Mouse (Mus musculus): ENCODE data around the gene Fnip2. TPM values are rescaled to one million over a fixed set of nuclear protein-coding genes. Genes with fewer than 3 reads are reported as not detected.
"Not testable (repeated sequence)": the region's sequence is repeated elsewhere in the genome, so short reads cannot be mapped to it uniquely, and the experiment has no call there.

The Fnip2 gene
- total RNA-seq (2021), result 10 to 100 TPM; 18.1 to 19.0 TPM
- long read RNA-seq, partial matches to known transcripts, result 1 of 3 reads
- long read RNA-seq, other reads (novel, unspliced or antisense), result 2 of 3 reads

DNA sequence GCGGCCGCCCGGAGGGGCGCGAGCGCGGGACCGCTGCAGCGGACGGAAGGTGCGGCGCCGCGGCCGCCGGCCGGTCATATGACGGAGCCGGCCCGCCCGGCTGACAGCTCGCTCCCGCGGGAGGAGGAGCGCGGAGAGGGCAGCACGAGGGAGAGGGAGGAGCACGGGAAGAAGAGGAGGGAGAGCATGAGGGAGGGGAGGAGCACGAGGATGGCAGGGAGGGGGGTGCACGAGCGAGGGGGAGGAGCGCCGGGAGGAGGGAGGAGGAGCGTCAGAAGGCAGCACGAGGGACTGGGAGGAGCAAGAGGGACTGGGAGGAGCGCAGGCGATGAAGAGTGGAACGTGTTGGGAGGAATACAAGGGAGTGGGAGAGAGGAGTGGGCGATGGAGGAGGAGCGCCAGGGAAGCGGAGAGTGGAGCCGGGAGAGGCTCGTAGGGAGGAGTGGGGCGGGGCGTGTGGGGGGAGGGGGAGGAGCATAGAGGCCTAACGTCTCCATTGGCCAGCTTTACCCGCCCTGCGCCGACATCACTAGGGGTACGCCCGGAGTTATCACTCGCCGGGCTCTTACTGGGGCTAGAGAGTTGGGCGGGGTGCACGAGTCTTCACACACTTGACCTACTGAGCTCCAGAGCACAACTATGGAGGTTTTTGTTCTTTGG, at the start of gene Fnip2:
Fnip2 (minus strand) TSS at position 94 of the 660 bp plus-strand sequence.
- DNase-seq (ENCODE audit: low spot score in 2 of 2), result peak; percentile 84 to 86

DNA sequence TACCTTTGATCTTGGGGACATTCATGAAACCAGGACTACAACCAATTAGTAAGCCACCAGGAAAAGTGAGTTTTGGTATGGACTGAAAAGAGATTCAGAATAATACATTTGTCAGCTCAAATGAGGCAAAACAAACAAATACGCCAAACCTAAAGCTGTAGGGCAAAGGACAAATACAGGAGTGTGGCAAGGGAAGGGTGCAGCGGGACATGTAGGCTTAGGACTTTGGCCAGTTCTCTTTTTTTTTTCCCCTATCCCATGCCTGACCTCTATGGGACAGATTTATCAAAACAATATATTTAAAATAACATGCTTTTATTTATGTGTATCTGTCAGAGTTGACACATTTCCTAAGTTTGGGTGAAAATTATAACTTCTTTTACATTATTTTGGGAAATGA, 42.3 kb upstream of the Fnip2 start:
- DNase-seq (ENCODE audit: low spot score in 2 of 2), result no peak

DNA sequence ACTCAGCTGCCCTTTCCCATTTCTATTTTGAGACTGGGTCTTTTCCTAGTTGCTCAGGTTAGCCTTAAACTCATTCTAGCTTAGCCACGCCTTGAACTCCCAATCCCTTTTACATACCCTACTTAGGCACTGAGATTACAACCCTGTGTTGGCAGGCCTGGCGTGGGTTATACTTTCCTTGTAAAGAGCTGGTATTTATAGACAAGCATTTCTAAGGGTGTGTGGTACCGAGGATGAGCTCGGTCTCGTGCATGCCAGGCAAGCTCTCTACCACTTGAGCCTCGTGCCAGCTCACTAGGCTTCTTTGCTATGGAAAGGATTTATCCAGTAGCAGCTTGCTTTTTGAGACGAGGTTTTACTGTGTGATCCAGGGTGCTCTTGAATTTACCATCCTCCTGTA, 27.9 kb upstream of the Fnip2 start:
- no peak for DNase-seq (ENCODE audit: low spot score in 2 of 2)

DNA sequence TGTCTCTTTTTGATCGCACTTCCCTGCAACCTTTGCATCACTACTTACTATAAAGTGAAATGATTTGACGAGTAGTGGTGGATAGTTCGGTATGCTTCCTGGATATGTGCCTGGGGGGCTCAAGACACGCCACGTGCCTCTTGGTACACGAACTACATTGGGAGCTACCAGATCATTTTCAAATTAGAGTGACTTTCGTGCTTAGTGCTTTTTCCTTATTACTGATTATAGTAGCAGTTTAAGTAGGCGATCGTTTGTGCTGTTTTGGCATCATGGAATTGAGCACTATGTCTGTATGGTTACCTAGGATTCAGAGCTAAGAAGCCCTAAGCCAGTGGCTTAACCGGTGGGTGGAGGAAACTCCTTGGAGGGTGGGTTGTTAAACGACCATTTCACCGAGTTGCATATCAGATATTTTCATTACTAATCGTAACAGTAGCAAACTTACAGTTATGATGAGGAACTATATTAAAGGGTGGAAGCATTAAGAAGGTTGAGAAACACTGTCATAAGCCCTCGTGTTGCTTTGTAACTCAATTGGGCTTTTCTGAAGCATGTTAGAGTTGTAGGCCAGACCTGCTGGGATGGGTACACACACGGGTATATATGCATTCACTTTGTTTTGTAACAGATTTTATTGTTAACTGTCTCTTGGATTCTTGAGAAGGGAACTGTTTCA, 24.3 kb upstream of the Fnip2 start:
- no peak for DNase-seq (ENCODE audit: low spot score in 2 of 2)

DNA sequence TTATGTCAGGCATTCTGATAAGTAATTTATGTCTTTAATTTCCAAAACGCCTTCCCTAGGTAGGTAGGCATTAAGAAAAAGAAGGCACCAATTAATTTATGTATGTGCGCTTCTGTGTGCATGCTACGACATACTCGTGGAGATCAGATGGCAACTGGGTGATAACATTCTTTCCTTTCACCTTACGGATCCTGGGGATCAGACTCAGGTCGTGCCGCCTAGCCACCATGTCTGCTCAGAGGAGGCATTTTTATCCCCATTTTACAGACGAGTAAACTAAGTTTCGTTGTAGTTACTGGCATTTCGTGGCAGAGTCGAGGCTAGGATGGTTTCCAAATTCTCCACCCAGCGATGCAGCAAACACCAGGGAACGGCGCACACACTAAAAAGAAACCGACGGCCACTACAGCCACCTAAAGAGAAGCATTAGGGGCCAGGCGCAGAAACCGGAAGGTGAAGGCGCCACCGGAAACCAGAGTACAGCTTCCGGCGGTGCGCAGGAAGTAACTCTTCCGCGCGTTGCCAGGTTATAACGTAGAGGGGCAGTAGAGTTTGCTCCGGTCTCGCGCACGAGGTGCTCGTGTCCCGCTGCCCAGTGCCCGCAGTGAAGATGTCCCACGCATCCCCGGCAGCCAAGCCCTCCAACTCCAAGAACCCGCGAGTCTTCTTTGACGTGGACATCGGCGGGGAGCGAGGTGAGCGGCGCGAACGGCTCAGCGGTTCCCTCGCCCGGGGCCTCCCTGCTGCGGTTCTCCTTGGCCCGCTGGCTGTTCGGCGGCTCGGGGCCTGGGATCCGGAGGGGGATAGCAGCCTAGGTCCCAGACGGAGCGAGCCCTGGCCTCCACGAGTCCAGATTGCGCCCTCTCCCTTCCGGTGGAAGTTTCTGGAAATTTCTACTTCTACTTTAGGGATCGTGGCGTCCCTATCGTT, 23.5 kb upstream of the Fnip2 start, which contains the start of gene Ppid:
Ppid (plus strand) TSS at position 480 of the 930 bp plus-strand sequence.
- DNase-seq (ENCODE audit: low spot score in 2 of 2), result peak; percentile 69 to 81

DNA sequence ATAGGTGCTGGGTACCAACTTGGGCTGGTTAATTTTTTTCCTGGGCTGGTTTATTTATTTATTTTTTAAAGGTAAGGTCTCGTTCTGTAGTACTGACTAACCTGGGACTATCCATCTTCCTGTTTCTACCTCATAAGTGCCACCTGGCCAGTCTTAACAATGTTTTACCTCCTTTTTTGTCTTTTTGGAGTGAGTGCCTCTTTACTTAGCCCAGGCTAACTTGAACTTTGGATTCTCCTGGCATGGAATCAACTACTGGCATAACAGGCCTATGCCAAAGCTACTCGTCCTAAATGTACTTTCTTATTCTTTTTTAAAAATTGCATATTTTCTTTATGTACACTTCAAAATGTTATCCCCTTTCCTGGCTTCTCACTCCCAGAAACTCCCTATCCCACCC, 22.1 kb upstream of the Fnip2 start:
- DNase-seq (ENCODE audit: low spot score in 2 of 2), result no peak

DNA sequence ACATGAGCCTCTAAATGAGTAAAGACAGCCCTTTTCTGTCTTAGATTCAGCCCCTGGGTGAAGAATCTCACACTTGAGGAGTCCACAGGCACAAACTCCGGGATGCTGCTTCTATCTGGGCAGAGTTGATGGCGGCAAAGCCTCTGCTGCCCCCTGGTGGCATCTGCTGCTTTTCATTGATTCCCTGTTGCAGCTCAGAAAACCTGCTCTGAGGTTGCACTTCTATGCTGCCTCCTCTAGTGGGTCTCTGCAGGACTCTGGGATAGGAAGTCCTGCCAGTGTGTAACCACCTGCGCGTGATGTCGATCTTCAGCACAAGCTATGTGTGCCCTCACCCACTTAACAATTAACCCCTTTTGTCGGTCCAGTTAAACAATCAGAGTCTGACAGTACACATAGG, 19.2 kb upstream of the Fnip2 start:
- DNase-seq (ENCODE audit: low spot score in 2 of 2), result peak; percentile 95 to 96

DNA sequence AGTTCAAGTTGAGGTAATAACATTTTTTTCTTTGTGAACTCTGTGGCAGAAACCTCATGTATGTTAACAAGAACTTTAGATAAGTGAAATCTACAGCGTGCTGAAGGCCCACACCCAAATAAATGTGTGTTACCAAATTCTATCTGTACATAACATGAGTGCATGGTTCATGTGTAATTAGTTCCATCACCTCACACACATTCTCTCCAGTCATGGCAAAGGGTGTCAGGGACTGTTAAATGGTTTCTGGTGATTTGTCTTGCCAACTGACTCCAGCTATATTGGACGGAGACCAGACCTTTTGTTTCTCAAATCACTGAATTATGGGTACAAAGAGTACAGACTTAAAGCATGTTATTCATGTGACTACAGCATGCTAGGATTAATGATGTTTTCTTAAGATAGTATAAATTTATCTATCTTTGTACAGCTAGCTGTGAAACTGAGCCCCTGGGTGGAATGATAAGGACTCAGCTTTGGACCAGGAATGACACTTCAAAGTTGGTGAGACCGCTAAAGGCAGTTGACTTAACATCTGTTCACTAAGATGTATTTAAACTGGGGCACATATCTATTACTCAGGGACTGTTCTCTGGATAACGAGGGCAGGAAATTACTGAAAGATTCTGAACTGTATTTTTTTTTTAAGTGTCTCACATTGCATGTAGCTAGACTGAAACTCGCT, 12.4 kb upstream of the Fnip2 start:
- no peak for DNase-seq (ENCODE audit: low spot score in 2 of 2)

DNA sequence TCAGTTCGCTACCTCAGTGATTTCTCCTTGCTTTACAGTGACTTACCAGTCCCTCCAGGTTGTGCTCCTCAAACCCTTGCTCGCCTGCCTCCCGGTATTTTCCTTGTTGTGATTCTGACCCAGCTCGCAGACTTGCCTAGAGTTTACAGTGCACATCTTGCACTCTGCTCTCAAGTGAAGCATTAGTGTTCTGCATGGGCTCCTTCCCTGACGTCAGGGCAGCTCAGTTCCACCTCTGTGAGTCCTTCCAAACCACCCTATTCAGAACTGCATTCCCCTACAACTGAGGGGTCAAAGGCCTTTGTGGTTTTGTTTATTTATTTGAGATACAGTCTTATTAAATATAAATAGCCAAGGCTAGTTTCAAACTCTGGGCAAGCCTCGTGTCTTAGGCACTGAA, 10.6 kb upstream of the Fnip2 start:
- no peak for DNase-seq (ENCODE audit: low spot score in 2 of 2)

DNA sequence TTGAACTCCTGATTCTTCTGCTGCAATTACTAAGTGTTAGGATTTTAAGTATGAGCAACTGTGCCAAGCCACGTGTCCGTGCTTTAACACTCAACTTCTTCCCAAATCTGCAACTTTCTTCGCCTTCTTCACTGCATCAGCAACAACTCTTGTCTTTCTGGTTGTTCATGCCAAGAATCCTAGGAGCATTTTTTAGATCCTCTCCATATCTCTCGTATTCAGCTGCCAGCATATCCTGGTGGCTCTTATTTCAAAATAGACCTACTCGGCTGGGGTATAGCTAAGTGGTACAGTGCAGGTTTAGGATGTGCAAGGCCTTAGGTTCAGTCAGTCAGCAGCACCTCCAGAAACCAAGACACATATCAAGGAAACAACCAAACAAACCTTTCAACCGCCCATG, 10.0 kb upstream of the Fnip2 start:
- DNase-seq (ENCODE audit: low spot score in 2 of 2), result no peak

DNA sequence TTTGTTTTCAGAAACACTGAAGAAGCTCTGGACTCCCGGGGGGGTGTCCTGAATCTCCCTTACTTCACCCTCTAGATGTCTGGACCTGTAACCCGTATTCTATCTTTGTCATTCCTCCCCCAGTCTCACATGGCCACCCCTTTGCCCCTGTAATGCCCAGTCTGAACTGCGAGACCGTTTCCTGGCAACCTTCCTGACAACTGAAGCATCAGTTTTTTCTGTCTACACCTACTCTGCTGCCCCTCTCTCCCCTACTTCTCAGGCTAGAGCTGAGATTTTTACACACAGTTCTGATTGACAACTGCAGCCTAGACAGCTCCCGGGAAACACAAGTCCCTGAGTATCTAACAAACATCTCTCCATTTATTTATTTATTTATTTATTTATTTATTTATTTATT, 9.3 kb upstream of the Fnip2 start:
- DNase-seq (ENCODE audit: low spot score in 2 of 2), result no peak

DNA sequence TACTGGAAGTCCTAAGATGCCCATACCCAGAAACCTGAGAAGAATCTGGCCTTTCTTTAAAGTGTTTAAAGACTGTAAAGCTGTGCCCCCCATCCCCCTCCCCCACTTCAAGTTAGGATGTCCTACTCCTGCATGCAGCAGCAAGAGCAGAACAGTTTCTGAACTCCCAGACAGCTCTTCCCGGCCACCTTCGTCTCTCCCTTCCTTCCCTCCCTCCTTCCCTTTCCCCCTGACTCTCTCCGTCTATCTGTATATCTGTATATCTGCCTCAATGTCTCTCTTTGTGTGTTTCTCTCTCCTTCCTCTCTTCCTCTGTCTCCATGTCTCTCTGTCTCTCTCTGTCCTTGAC, 8.8 kb upstream of the Fnip2 start:
- DNase-seq (ENCODE audit: low spot score in 2 of 2), result no peak

DNA sequence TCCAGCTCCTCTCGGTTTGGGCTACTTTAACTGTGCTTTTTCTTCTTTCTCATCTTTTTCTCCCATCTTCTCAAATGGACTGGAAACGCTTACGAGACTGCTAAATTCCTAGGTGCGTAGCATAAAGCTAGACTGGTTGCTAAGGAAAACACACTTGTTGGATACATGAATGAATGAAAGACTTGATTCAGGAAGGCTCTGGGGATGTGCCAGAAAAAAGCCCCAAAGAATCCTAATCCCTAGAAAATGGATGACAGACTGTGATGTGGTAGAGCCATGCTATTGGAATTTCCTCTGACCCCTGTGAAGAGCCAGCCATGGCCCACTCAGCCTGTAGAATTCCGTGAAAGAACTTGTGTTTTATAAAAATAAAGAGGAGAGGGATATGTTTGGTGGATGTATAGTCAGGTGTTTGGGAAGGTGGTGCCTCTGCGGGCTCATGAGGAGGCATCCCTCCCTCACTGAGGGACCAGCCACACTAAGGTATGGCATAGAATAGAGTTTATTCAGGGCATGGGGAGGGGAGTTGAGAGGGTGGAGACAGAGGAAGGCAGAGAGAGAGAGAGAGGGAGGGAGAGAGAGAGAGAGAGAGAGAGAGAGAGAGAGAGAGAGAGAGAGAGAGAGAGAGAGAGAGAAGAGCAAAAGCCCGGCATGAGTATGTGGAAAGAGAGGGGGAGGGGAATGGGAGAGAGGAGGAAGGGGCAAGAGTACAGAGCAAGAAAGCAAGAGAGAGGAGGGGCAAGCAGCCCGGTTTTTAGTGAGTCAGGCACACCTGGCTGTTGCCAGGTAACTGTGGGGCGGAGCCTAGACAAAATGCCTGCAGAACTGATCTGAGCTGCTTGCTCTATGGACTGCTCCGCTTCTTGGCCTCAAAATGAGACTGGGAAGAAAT, 8.2 kb upstream of the Fnip2 start:
- DNase-seq (ENCODE audit: low spot score in 2 of 2), result no peak

DNA sequence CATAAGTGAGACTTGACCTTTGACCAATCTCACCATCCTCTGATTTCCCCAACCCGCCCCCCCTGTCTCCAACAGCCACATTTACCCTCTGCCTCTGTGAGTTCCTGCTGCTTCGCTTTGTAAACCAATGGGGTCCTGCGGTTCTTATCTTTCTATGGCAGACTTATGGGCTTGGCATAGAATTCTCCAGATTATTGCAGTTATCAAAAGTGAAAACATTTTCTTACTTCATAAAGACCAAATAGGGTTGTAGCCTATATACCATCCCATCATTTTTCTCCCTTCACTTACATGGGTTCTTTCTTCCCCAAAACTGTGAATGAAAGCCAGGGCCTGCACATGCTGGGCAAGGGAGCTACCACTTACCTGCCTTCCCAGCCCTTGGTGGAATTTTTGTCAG, 6.7 kb upstream of the Fnip2 start:
- no peak for DNase-seq (ENCODE audit: low spot score in 2 of 2)

DNA sequence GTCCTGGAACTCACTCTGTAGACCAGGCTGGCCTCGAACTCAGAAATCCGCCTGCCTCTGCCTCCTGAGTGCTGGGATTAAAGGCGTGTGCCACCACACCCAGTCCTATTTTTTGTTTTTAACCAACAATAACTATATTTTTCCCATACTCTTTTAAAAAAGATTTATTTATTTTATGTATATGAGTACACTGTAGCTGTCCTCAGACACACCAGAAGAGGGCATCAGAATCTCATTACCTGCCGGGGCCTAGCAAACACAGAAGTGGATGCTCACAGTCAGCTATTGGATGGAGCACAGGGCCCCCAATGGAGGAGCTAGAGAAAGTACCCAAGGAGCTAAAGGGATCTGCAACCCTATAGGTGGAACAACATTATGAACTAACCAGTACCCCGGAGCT, 5.8 kb upstream of the Fnip2 start:
- DNase-seq (ENCODE audit: low spot score in 2 of 2), result not testable (repeated sequence)

DNA sequence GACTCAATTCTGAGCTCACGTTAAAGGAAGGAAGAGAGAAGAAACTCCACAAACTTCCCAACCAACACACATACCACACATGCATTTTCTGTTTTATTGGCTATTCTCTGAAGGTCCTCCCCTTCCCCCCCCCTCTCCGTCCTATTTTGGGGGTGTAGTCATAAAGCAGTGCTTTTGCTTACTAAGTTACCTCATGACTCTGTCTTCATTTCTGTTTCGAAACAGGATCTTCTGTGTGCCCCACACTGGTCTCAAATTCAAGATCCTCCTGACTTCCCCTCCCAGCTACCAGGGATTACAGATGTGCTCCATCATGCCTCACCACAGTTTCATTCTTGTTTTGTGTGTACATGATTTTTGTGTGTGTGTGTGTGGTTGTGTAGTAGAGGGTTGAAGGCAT, 4.8 kb upstream of the Fnip2 start:
- DNase-seq (ENCODE audit: low spot score in 2 of 2), result no peak

DNA sequence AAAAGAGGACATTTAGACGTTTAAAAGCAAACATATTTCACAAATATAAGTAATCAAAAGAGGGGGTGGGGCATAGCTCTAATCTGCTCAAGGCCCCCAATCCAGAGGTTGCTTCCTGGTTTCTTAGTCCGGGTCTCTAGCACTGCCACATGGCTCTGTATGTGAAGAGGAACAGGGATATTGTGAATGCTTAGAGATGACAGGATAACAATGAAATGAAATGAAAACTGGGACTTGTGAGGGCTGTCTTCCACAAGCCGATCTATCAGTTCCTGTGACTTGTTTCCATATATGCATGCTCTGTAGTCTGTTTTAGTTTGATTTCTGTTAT, 1.7 kb upstream of the Fnip2 start:
- DNase-seq (ENCODE audit: low spot score in 2 of 2), result no peak

DNA sequence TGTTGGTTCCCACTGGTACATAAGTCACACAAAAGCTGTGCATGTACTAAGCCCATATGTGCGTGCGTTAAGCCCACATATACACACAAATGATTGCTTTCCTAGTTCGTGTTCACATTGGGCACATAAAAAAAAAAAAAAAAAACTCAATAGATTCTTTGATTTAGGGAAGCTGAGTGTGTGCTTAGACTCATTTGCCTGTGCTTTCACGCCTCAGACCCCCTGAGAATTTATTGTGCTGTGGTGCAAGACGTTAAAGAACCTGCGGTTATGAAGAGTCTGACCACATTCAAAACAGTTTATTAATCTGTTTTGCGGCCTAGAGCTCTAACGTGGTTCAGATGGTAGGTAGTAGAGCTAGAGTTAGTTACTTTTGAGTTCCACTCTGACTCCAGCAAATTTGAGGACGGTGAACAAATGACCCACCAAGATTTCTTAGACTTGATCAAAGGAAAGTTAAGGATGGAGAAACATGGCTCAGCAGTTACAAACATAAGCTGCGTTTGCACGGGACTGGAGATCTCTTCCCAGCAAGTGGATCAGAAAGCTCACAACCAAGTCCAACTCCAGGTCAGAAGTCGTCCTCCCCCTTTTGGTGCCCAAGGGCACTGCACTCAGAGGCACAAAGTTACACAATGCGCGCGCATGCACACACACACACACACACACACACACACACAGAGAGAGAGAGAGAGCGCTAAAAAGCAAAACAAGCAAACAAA, 1.2 kb upstream of the Fnip2 start:
- no peak for DNase-seq (ENCODE audit: low spot score in 2 of 2)
